Mouse (Mus musculus) embryo, embryonic 9.5 days (tissue): ENCODE data around the gene Pmm1.
"Not testable (repeated sequence)": the region's sequence is repeated elsewhere in the genome, so short reads cannot be mapped to it uniquely, and the experiment has no call there.

Experiments used
- DNase-seq: peaks from one replicate; pipeline ENCODE4 v3.0.0-alpha.2; 2017; ENCODE audit errors: extremely low spot score

Gene Pmm1

DNA sequence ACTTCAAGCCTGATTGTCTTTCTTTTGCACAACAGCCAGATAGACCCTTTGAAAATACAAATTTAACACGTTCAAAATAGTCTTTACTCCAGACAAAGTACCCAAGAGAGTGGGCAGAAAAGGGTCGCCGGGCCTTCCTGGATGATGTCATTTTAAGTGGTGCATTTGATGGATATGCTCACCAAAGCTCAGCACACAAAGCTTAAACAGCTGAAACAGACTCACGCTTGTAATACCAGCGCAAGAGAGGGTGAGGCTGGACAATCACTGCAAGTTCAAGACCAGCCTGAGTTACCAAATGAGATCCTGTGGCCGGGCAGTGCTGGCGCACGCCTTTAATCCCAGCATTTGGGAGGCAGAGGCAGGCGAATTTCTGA is 34.3 kb downstream of the Pmm1 start:
- DNase-seq, result no peak

DNA sequence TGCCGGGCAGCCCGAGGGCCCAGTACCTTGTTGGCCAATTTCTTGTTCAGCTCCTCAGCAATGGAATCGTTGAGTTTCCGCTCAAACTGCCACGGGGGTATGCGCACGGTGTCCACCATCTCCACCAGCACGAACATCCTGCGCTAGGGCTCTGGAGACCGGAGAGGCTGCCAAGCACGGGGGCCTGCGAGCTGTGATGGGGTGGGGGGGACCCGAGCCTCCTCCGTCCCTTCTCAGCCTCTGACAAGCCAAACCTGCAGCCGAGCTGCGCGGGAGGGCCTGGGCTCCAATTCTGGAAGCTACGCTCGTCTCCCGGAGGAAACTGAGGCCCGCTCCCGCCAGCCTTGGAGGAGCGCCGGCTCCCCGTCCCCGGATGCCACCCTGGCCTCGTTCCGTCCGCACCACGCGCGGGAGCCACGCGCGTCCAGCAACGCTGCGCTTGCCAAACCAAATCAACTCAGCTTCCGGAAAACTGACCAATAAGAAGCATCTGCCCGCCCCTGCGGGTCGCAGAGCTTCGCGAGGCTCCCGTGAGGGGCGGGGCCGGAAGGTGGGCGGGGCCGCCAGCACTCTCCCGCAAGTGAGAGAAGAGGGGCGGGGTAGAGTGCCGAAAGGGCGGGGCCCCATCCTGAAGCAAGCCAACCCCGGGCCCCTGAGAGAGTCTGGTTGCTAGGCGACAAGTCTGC is 34.8 kb downstream of the Pmm1 start, which contains the start of gene Polr3h:
TSS of gene Polr3h (minus strand) at position 481 of the 686 bp plus-strand sequence.
- peak; percentile 97 for DNase-seq

GRCm38 (mm10) chr15:81924933-81925332 is 35.8 kb downstream of the Pmm1 start:
- DNase-seq, result no peak

DNA sequence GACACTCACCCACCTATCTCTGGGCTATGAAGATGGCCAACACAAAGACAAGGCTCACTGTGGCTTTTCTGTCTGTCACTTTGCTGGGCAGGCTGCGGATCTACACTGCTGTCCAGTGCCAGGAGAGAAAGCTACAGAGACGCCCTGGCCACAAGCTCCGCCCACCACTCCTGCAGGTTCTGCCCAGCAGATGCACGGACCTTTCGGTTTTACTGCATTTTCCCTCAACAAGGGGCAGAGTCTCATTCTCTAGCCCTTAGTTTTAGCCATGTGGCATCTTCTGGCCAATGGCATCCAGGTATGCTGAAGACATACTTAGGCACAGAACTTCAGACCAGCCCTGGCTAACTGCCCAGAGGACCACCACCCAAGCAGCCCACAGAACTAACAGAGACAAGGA is 39.5 kb downstream of the Pmm1 start:
- DNase-seq, result no peak

- DNase-seq, result no peak
Observed at GRCm38 (mm10) chr15:81920546-81921217, 40.0 kb downstream of the Pmm1 start.

- DNase-seq, result no peak
Observed at GRCm38 (mm10) chr15:81919062-81919461, 41.7 kb downstream of the Pmm1 start.

DNA sequence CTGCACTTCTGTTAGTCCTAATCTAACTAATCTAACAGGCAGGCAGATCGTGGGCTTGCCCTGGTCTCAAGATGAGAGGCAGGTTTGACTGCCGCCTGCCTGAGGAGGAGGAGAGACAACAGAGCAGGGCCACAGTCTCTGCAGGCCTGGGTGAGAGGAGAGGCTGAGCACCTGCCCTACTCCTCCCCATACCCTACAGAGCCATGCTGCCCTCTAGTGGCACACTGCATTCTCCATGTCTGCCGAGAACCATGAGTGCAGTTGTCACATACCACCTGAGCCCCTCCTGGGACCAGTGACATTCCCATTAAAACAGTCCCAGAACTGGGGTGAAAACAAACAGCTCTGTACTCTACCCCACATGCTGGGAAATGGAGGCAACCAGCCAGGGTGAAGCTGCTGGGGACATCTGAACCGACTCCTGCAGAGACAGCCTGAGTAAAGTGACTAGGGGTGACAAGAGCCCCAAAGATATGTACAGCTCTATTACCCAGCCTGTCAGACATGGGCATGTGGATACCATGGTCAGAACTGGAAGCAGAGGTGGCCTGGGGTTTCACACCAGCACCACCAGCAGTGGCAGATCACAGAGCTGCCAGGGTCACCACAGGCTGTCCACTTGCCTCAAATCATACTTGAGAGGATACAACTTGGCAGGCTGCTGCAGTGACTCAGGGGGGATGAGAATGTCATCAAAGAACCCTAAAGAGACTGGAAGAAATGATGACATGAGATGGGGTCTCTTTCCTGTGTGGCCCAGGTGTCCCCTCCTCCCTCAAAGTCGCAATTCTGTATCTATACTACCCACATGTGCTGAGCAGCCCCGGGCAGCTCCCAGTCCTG is 42.9 kb downstream of the Pmm1 start:
- DNase-seq, result peak; percentile 53

- no peak for DNase-seq
Observed at GRCm38 (mm10) chr15:81917201-81917600, 43.5 kb downstream of the Pmm1 start.

GRCm38 (mm10) chr15:81915663-81916062 is 45.1 kb downstream of the Pmm1 start:
- DNase-seq, result no peak

- no peak for DNase-seq
Observed at GRCm38 (mm10) chr15:81914668-81915067, 46.1 kb downstream of the Pmm1 start.

DNA sequence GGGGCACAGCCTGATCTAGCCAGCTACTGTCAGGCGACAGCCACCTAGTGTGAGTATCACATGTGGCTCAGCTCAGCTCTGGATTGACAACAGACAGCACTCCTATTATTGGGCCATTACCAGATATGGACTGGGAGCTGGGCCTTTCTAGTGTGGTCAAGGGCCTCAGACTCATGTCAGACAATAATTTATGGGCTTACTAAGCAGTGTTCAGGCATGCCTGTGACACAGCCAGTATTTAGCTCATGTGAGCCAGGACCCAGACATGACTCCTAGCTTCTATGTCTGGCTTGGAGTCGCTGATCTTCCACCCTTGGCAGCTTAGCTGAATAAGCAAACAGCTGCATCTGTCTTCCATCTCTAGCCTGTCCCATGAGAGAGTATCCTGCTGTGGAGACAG is 48.2 kb downstream of the Pmm1 start:
- no peak for DNase-seq

DNA sequence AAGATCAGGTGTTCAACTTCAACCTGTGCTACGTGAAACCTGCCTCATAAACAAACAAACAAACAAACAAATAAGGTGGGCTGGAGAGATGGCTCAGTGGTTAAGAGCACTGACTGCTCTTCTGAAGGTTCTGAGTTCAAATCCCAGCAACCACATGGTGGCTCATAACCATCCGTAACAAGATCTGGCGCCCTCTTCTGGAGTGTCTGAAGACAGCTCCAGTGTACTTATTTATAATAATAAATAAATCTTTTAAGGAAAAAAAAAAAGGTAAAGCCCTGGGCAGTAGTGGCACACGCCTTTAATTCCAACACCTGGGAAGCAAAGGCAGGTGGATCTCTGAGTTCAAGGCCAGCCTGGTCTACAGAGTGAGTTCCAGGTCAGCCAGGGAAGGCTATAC is 52.0 kb downstream of the Pmm1 start:
- not testable (repeated sequence) for DNase-seq

GRCm38 (mm10) chr15:81907953-81908352 is 52.8 kb downstream of the Pmm1 start:
- no peak for DNase-seq

GRCm38 (mm10) chr15:81904939-81905338 is 55.8 kb downstream of the Pmm1 start:
- DNase-seq, result peak; percentile 61
